Mouse (Mus musculus) liver, postnatal 0 days (tissue): ENCODE results near the gene Enpp4. TPM values are rescaled to one million over a fixed set of nuclear protein-coding genes. Genes with fewer than 3 reads are reported as not detected.

Experiments
- ATAC-seq: fragments of 200-750 bp; cut with Nextera tagmentation; 2 replicates; pipeline ENCODE4 v1.8.0; 2017; ENCODE audit warnings: mild to moderate bottlenecking, moderate library complexity
- DNase-seq: peaks from one replicate; pipeline ENCODE4 v3.0.0-alpha.2; 2016
- H3K27ac ChIP-seq: fragments of 300-500 bp; sonication (generic); 2 replicates; pipeline ENCODE4 v1.5.1; 2014; ENCODE audit warnings: antibody characterized with exemption, moderate library complexity, mild to moderate bottlenecking, low read depth
- H3K27me3 ChIP-seq: fragments of 300-500 bp; sonication (generic); 2 replicates; pipeline ENCODE4 v1.6.1; 2014; ENCODE audit warnings: low read length, control low read depth, mixed read lengths; ENCODE audit not compliant: insufficient read depth
- H3K36me3 ChIP-seq: fragments of 300-500 bp; sonication (generic); replicated peaks from 2 replicates; pipeline ENCODE4 v1.6.1; 2014; ENCODE audit warnings: mild to moderate bottlenecking, control low read depth, low read length, moderate library complexity, mixed read lengths; ENCODE audit not compliant: insufficient read depth
- H3K4me1 ChIP-seq: fragments of 300-500 bp; sonication (generic); 2 replicates; pipeline ENCODE4 v1.6.1; 2014; ENCODE audit warnings: antibody characterized with exemption, mild to moderate bottlenecking, control low read depth; ENCODE audit not compliant: insufficient read depth
- H3K4me2 ChIP-seq: fragments of 300-500 bp; sonication (generic); 2 replicates; pipeline ENCODE4 v1.6.1; 2014; ENCODE audit warnings: low read depth, mild to moderate bottlenecking, low read length, moderate library complexity, mixed read lengths
- H3K4me3 ChIP-seq: fragments of 300-500 bp; sonication (generic); 2 replicates; pipeline ENCODE4 v1.5.1; 2014; ENCODE audit warnings: low read depth, low read length
- H3K9ac ChIP-seq: fragments of 300-500 bp; sonication (generic); replicated peaks from 2 replicates; pipeline ENCODE4 v1.6.1; 2014; ENCODE audit warnings: mild to moderate bottlenecking, moderate library complexity
- H3K9me3 ChIP-seq: fragments of 300-500 bp; sonication (generic); 2 replicates; pipeline ENCODE4 v1.6.1; 2016; ENCODE audit warnings: mild to moderate bottlenecking, control low read depth, low read length, mixed read lengths
- CTCF ChIP-seq: sonication (generic); IDR thresholded peaks from 2 replicates; pipeline ENCODE4 v1.5.1; 2016; ENCODE audit warnings: antibody characterized with exemption, low read depth
- EP300 ChIP-seq: IDR thresholded peaks from 2 replicates; pipeline ENCODE4 v1.6.1; 2016; ENCODE audit warnings: antibody characterized with exemption, low read depth, mild to moderate bottlenecking
- WGBS: fragments of 180-500 bp; shearing (Covaris S2); extraction: QIAGEN DNeasy Blood & Tissue Kit; methylation state at CpG from one replicate; pipeline ENCODE4 v1.1.7; 2014; ENCODE audit not compliant: insufficient replicate concordance; 5-methylcytosine and 5-hydroxymethylcytosine counted together
- polyA plus RNA-seq: library from polyadenylated mRNA; unstranded; fragments of >200 nt; fragmentation: Nextera tagmentation; extraction: Ambion mirVana; gene quantifications from 2 replicates; pipeline ENCODE4 v1.2.1, GENCODE M21; 2015

The Enpp4 gene
- polyA plus RNA-seq, 1 experiment from 2014 or later = 5.8 TPM

- 67% methylated on average over 4 of the region's 4 CpGs for WGBS
- DNase-seq = no peak
- H3K9ac ChIP-seq = no peak overlapping the region
- TF ChIP-seq EP300 = no peak
- no peak for TF ChIP-seq CTCF
- no peak overlapping the region for H3K4me2 ChIP-seq
- no peak overlapping the region for H3K27ac ChIP-seq
- no peak for ATAC-seq
- H3K27me3 ChIP-seq = no peaks in the 10 kb centered on the region
- peaks cover 4% of the 10 kb centered on the region; the same call in 1 of the 2 replicates for H3K4me1 ChIP-seq
- no peaks in the 10 kb centered on the region for H3K36me3 ChIP-seq
- H3K9me3 ChIP-seq = no peaks in the 10 kb centered on the region
- H3K4me3 ChIP-seq = no peak overlapping the region
These were observed 22.5 kb downstream of the Enpp4 start for GRCm38 (mm10) chr17:44083156-44083555.

- DNase-seq (peak; percentile 82), ATAC-seq (peak; percentile 95)
- Histone ChIP-seq H3K27me3 (no peaks in the 10 kb centered on the region), H3K4me1 (peaks cover 6% of the 10 kb centered on the region; the same call in 1 of the 2 replicates), H3K4me2 (peak within 1 kb of the TSS; percentile 86), H3K36me3 (no peaks in the 10 kb centered on the region), H3K9me3 (no peaks in the 10 kb centered on the region), H3K4me3 (peak within 1 kb of the TSS; percentile 60), H3K9ac (peak within 1 kb of the TSS; percentile 68), H3K27ac (peak within 1 kb of the TSS; percentile 86)
- TF ChIP-seq CTCF (no peak), EP300 (no peak)
- WGBS = under 1% methylated on average over 31 of the region's 31 CpGs
These were observed 26.8 kb downstream of the Enpp4 start, which contains the start of gene Enpp5 for GRCm38 (mm10) chr17:44078631-44079350. TSS of gene Enpp5 (plus strand) at chr17:44078813.

GRCm38 (mm10) chr17:44077843-44078160, 27.8 kb downstream of the Enpp4 start:
- no peak overlapping the region for H3K4me2 ChIP-seq
- H3K36me3 ChIP-seq = no peaks in the 10 kb centered on the region
- H3K27ac ChIP-seq = no peak overlapping the region
- H3K4me3 ChIP-seq = no peak overlapping the region
- WGBS = 46% methylated on average over 2 of the region's 2 CpGs
- TF ChIP-seq CTCF (no peak), EP300 (no peak)
- no peak overlapping the region for H3K9ac ChIP-seq
- H3K9me3 ChIP-seq = no peaks in the 10 kb centered on the region
- ATAC-seq = no peak
- peaks cover 9% of the 10 kb centered on the region; the same call in 1 of the 2 replicates for H3K4me1 ChIP-seq
- H3K27me3 ChIP-seq = no peaks in the 10 kb centered on the region
- no peak for DNase-seq

GRCm38 (mm10) chr17:44077146-44077842, 28.3 kb downstream of the Enpp4 start:
- H3K27me3 ChIP-seq = no peaks in the 10 kb centered on the region
- no peak for DNase-seq
- no peak for ATAC-seq
- no peak overlapping the region for H3K9ac ChIP-seq
- H3K4me2 ChIP-seq = no peak overlapping the region
- H3K9me3 ChIP-seq = no peaks in the 10 kb centered on the region
- peaks cover 9% of the 10 kb centered on the region; the same call in 1 of the 2 replicates for H3K4me1 ChIP-seq
- H3K4me3 ChIP-seq = no peak overlapping the region
- WGBS = 72% methylated on average over 12 of the region's 12 CpGs
- no peaks in the 10 kb centered on the region for H3K36me3 ChIP-seq
- H3K27ac ChIP-seq = no peak overlapping the region
- no peak for TF ChIP-seq CTCF
- no peak for TF ChIP-seq EP300

- Histone ChIP-seq H3K4me2 (peak overlapping the region; percentile 45), H3K27ac (0 out of 2 replicates have a peak overlapping the region, but pooled peaks have one; percentile 3), H3K9ac (no peak overlapping the region), H3K36me3 (no peaks in the 10 kb centered on the region), H3K4me3 (no peak overlapping the region), H3K9me3 (no peaks in the 10 kb centered on the region), H3K4me1 (peaks cover 9% of the 10 kb centered on the region; the same call in 1 of the 2 replicates), H3K27me3 (no peaks in the 10 kb centered on the region)
- WGBS = 48% methylated on average over 6 of the region's 6 CpGs
- DNase-seq (no peak), ATAC-seq (no peak)
- TF ChIP-seq EP300 (no peak), CTCF (peak; percentile 69)
These were observed 29.4 kb downstream of the Enpp4 start for GRCm38 (mm10) chr17:44076051-44076680.

GRCm38 (mm10) chr17:44075601-44076000, 30.0 kb downstream of the Enpp4 start:
- peak overlapping the region; percentile 45; the same call in 1 of the 2 replicates for H3K4me2 ChIP-seq
- no peak for DNase-seq
- H3K27me3 ChIP-seq = no peaks in the 10 kb centered on the region
- 0 out of 2 replicates have a peak, but pooled peaks have one; percentile 13 for ATAC-seq
- 53% methylated on average over 3 of the region's 3 CpGs for WGBS
- H3K9ac ChIP-seq = no peak overlapping the region
- no peak overlapping the region for H3K4me3 ChIP-seq
- no peaks in the 10 kb centered on the region for H3K36me3 ChIP-seq
- H3K9me3 ChIP-seq = no peaks in the 10 kb centered on the region
- H3K27ac ChIP-seq = 0 out of 2 replicates have a peak overlapping the region, but pooled peaks have one; percentile 3
- no peak for TF ChIP-seq CTCF
- TF ChIP-seq EP300 = no peak
- H3K4me1 ChIP-seq = peaks cover 9% of the 10 kb centered on the region; the same call in 1 of the 2 replicates
